Mouse (Mus musculus): ENCODE data around the gene Zdhhc18.

The Zdhhc18 gene

GRCm38 (mm10) chr4:133631071-133631768, 18.7 kb downstream of the Zdhhc18 start:
- no peak for DNase-seq (ENCODE audit: low read depth, low spot score)

GRCm38 (mm10) chr4:133630326-133630920, 19.5 kb downstream of the Zdhhc18 start:
- DNase-seq (ENCODE audit: low read depth, low spot score): no peak

GRCm38 (mm10) chr4:133629191-133629590, 20.8 kb downstream of the Zdhhc18 start:
- DNase-seq (ENCODE audit: low read depth, low spot score): no peak

GRCm38 (mm10) chr4:133628517-133628916, 21.4 kb downstream of the Zdhhc18 start:
- no peak for DNase-seq (ENCODE audit: low read depth, low spot score)

- no peak for DNase-seq (ENCODE audit: low read depth, low spot score)
Observed at GRCm38 (mm10) chr4:133627039-133627438, 22.9 kb downstream of the Zdhhc18 start.

GRCm38 (mm10) chr4:133626621-133627020, 23.3 kb downstream of the Zdhhc18 start:
- no peak for DNase-seq (ENCODE audit: low read depth, low spot score)

- peak; percentile 57 for DNase-seq (ENCODE audit: low read depth, low spot score)
Observed at GRCm38 (mm10) chr4:133626221-133626620, 23.7 kb downstream of the Zdhhc18 start.

GRCm38 (mm10) chr4:133625621-133626071, 24.3 kb downstream of the Zdhhc18 start:
- DNase-seq (ENCODE audit: low read depth, low spot score): peak; percentile 67

- no peak for DNase-seq (ENCODE audit: low read depth, low spot score)
Observed at GRCm38 (mm10) chr4:133624830-133625229, 25.1 kb downstream of the Zdhhc18 start.

- DNase-seq (ENCODE audit: low read depth, low spot score): peak; percentile 76
Observed at GRCm38 (mm10) chr4:133622161-133622695, 27.7 kb downstream of the Zdhhc18 start.

GRCm38 (mm10) chr4:133620668-133621067, 29.3 kb downstream of the Zdhhc18 start:
- DNase-seq (ENCODE audit: low read depth, low spot score): no peak

GRCm38 (mm10) chr4:133619473-133620136, 30.3 kb downstream of the Zdhhc18 start:
- DNase-seq (ENCODE audit: low read depth, low spot score): no peak

GRCm38 (mm10) chr4:133617936-133618335, 32.0 kb downstream of the Zdhhc18 start:
- DNase-seq (ENCODE audit: low read depth, low spot score): no peak

GRCm38 (mm10) chr4:133615416-133615815, 34.5 kb downstream of the Zdhhc18 start:
- DNase-seq (ENCODE audit: low read depth, low spot score): no peak

GRCm38 (mm10) chr4:133614274-133614761, 35.6 kb downstream of the Zdhhc18 start:
- DNase-seq (ENCODE audit: low read depth, low spot score): no peak

GRCm38 (mm10) chr4:133613867-133614266, 36.1 kb downstream of the Zdhhc18 start:
- no peak for DNase-seq (ENCODE audit: low read depth, low spot score)

GRCm38 (mm10) chr4:133613026-133613425, 36.9 kb downstream of the Zdhhc18 start:
- DNase-seq (ENCODE audit: low read depth, low spot score): no peak

GRCm38 (mm10) chr4:133612416-133612815, 37.5 kb downstream of the Zdhhc18 start:
- DNase-seq (ENCODE audit: low read depth, low spot score): peak; percentile 70

GRCm38 (mm10) chr4:133611815-133612214, 38.1 kb downstream of the Zdhhc18 start:
- DNase-seq (ENCODE audit: low read depth, low spot score): peak; percentile 86

GRCm38 (mm10) chr4:133609719-133610118, 40.2 kb downstream of the Zdhhc18 start:
- DNase-seq (ENCODE audit: low read depth, low spot score): peak; percentile 90

- no peak for DNase-seq (ENCODE audit: low read depth, low spot score)
Observed at GRCm38 (mm10) chr4:133607284-133607683, 42.7 kb downstream of the Zdhhc18 start.

GRCm38 (mm10) chr4:133605330-133605729, 44.6 kb downstream of the Zdhhc18 start:
- DNase-seq (ENCODE audit: low read depth, low spot score): no peak

All from ZHBTc4 (cell line).